Mouse (Mus musculus): ENCODE measurements at regions not wholly inside any gene's neighbourhood (a gene's known extent, or its start where the extent isn't known, plus 50 kb on each side); places are given as distances from the start of the nearest gene placed in this dataset.
A peak's percentile ranks its signal among the peaks of the same experiment; 100 is the strongest.

- DNase-seq: no peak
These were observed 54.6 kb downstream of the Gm11733 start for GRCm38 (mm10) chr11:117538732-117539131.

- no peak for DNase-seq
These were observed 56.4 kb downstream of the Gm11733 start for GRCm38 (mm10) chr11:117540609-117541008.

DNA sequence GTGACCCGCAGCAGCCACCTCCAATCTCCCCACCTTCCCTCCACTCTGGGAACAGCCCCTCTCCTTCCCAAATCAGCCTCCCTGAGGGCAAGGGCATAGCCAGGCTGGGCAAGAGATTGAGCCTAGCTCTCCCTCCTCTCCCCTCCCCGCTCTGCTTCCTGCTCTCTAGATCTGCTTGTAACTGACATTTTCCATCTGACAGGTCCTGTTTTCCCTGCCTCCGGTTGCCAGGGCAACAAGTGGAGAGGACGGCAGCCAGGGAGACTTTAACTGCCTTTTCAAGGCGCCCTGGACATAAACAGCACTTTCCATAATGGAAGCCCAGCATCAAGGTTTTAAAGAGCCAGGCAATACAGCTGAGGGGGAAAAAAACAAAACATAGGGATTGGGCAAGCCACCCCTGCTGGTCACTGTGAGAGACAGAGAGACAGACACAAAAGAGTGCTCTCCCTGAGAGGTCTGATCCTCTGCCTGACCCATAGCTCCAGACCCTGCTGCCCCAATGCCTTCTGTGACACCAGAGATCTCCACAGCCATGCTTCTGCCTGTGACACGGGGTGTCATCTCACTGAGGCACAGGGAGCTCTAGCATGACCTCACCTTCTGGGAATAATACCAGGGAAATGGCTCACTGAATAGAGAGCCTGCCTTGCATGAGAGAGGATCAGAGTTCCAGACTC is 57.2 kb downstream of the Gm11733 start:
- DNase-seq: peak; percentile 88

DNA sequence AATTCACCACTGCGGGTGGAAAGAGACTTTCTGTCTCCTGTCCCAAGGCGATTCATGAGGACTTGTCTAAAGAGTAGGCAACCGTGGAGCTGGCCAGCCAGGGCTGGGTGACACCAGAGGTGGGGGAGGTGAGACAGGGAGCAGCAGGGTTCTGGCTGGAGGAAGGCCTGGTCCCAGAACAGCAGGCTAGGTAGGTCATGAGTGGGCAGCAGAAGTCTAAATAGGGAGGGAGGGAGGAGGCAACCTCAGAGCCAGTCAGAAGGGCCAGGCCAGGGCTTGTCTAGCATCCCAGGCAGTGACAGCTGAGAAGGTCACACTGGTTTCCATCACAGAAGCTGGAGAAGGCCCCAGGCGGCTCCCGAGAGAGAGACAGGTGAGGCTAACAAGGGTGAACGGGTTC is 59.0 kb downstream of the Gm11733 start:
- DNase-seq: peak; percentile 50

DNA sequence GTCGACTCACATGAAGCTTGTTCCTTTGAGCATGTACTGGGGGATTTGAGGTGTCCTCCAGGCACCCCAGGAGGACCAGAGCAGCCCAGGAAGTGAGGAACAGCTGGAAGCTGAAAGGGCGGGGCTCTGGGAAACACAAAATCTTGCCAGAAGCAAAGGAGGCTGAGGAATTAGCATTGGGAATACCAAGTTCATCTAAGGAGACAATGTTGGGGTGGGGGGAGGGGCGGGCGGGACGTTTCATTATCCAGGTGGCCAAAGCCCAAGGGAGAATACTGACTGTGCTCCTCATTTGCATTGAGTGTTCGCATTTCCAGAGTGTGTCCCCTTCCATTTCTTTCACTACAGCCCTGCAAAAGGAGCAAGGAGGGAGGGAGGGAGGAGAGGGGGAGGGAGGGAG is 60.3 kb downstream of the Gm11733 start:
- DNase-seq: no peak

DNA sequence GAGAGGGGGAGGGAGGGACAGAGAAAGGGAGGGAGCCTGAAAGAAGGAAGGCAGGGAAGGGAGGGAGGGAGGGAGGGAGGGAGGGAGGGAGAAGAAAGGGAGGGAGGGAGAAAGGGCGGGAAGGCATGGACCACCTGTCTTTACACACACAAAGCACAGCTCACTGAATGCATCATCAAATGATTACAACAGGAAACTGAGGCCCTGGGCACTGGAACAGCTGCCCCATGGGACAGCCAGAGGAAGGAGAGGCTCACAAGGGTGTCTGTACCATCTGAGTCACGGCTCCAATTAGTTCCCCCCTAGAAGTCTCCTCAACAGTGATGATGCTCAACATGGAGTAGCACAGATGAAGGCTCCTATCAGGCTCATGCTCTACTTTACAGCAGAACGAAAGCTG is 60.8 kb downstream of the Gm11733 start:
- no peak for DNase-seq

DNA sequence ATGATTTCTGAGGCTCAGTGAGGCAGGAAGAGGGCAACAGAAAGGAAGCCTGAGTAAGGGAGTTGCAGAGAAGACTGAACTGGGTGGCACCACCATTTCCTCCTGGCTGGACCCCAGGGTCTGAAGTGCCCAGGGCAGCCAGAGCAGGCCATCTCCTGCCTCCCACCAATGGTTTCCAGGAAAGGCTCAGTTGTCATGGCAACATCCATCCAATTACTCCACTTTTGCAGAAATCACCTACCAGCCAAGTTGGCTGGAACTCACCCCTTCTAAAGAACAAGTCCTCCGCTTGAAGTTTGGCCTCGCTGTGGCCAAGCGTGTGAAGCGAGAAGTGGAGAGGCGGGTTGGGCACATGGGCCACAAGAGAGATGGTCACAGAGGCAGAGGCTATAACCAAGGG is 67.8 kb downstream of the Gm11733 start:
- no peak for DNase-seq

GRCm38 (mm10) chr11:117552430-117552969 is 68.3 kb downstream of the Gm11733 start:
- DNase-seq: no peak

GRCm38 (mm10) chr11:117554111-117554510 is 69.9 kb downstream of the Gm11733 start:
- peak; percentile 31 for DNase-seq

DNA sequence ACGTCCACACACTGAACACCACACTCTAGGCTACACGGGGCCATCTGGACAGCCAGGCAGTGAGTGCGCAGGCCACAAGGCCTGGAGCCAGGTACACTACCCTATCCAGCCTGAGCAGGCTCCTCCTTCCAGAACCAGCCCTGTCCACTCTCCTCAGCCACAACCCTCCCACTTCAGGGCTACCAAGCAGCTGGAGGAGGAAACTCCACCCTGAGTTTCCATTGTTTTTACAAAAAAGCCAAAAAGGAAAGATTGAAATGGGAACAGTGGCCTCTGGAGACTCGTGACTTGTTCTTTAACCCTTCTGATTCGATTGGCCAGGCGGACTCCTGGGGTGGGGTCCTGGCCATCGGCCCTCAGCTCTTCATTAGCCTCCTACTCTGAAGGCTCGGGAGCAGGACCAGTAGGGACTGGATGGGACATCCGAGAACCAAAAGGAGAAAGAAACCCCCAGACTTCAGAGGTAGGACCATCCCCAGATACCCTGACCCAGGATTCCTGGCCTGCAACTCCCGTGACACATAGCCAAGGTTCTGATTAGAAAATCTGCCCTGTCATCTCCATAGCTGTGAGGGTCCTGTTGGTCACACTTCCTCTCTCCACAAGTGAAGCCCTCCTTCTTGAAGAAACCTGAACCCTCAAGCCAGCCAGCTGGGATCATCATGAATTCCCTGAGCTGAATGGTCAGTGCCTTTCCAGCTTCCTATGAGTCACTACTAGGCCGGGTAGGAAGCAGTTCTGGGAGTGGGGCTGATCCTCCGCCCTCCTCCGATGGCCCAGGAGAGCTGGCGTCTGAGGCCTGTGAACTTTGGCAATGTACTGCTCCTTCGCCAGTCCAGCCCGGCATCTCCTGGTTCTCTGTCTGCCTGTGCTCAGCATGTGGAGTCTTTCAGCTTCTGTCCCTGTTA is 73.6 kb downstream of the Gm11733 start:
- DNase-seq: peak; percentile 70

- DNase-seq: no peak
These were observed 75.7 kb downstream of the Gm11733 start for GRCm38 (mm10) chr11:117559839-117560238.

GRCm38 (mm10) chr11:117567961-117568605 is 83.9 kb downstream of the Gm11733 start:
- DNase-seq: no peak

GRCm38 (mm10) chr11:117568606-117568991 is 84.4 kb downstream of the Gm11733 start:
- peak; percentile 74 for DNase-seq

DNA sequence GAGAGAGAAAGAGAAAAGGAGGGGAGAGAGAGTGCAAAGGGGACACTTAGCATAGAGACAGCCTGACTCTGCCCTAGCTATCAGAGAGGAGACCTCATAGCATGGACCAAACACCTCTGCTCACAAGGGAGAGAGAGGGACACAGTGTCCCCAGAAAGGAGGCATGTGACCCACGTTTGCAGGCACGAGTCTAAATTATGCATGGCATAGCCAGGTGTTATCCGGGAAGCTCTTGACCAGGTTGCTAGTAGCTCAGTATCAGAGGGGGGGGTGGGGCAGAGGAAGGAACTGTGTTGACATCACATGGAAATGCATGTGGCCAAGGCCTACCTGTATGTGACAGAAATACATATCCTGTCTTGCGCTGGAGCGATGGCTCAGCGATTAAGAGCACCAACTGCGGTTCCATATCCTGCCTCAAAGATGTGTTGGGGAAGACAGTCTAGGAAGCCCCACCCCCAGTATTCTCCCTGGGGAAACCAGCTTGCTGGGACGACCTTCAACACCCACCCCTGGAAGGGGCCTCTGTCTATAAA is 84.5 kb upstream of the Tnrc6c start:
- DNase-seq: no peak

DNA sequence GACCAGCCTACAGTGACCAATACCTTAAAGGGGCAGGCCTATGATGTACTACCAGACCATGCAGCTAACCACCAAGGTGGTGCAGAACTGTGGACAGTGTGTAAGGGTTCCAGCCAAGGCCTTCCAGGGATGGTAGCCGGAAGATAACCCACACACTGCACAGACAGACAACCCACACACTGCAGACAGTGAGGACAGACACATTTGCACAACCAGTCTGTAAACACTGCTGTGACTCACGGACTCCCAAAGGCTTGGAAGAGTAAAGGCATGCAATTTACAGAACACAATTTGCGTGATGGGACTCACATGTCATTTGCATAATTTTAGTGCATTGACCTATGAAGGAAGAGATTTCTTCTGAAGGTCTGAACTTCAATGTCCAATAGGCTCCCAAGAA is 82.2 kb upstream of the Tnrc6c start:
- DNase-seq: no peak

DNA sequence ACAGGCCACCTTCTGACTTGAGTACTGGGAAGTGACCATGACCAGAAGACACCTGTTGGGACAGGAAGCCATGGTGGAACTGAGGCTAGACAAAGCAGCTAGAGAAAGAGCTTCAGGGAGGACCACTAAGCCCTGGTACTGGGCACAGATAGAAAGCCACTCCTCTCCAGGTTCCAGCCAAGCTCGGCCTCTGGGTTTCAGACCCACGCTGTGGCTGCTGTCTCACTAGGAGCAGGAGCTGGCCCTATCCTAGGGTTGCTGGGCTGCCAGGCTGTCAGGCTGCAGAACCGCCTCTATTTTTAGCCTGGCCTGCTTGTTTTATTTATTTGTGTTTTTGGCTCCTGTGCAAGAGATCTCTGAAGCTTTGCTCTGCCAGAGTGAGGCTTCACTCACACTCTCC is 79.4 kb upstream of the Tnrc6c start:
- DNase-seq: peak; percentile 82

GRCm38 (mm10) chr11:117579121-117579520 is 75.0 kb upstream of the Tnrc6c start:
- no peak for DNase-seq

GRCm38 (mm10) chr11:117579720-117580119 is 74.4 kb upstream of the Tnrc6c start:
- no peak for DNase-seq

GRCm38 (mm10) chr11:117583478-117583877 is 70.6 kb upstream of the Tnrc6c start:
- DNase-seq: no peak

- DNase-seq: no peak
These were observed 68.5 kb upstream of the Tnrc6c start for GRCm38 (mm10) chr11:117585556-117585955.

GRCm38 (mm10) chr11:117586063-117586462 is 68.0 kb upstream of the Tnrc6c start:
- no peak for DNase-seq

GRCm38 (mm10) chr11:117586857-117587425 is 67.1 kb upstream of the Tnrc6c start:
- DNase-seq: no peak

DNA sequence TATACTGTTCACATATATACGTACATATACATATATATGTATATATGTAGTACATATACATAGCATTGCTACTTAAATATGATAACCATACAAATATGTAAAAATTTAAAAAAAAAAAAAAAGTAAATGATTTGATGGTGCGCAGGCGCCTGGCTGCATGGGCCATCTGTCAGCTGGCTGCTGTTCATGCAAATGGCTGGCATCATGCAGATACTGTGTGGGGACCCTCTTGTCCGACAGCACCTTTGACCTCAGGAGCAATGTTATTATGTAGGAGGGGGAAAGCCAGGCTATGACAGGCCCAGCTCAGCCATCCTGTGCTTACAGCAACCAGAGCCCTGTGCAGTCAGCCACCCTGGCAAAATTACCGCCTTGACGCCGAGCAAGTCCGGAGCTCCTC is 65.1 kb upstream of the Tnrc6c start:
- DNase-seq: no peak

Measured in lung, postnatal 10 days (tissue).